Mouse (Mus musculus): ENCODE measurements around the gene Fem1a. TPM values are rescaled to one million over a fixed set of nuclear protein-coding genes. Genes with fewer than 3 reads are reported as not detected.
A peak's percentile ranks its signal among the peaks of the same experiment; 100 is the strongest.

Gene Fem1a
- polyA plus RNA-seq, 1 experiment: 31.0 TPM

DNA sequence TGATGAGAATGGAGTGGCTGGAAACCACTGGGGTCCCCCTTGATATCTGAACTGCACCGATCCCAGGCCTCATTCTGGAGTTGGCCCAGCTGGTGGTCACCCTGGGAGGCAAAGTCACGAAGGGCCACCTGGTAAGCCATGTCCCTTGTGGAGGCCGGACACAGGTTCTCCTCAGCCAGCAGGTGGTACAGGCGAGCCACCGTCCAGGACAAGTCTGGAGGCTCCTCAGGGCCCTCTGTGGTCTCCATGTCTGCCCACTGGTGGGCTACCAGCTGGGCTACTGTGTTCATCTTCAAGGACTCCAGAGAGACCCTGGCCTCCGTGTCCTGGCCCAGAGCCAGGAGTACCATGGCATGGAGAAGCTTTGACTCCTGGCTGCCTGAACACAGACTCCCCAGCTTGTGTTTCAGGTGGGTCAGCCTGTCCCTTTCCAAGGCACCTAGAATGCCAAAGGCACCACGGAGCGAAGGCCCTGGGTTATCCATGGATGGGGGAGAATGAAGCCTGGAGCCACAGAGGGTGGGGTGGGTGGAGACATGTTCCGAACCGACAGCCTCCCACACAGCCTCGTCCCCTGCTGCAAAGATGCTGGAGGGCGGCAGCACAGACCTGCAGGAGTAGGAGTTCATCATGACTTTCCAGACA lies 15.1 kb downstream of the Fem1a start:
- TF ChIP-seq CTCF (IDR thresholded peaks at IDR 0.05; ENCODE audit: borderline replicate concordance, extremely low read depth, insufficient read depth, insufficient read length) (no peak), POLR2A (IDR thresholded peaks at IDR 0.05; ENCODE audit: borderline replicate concordance, extremely low read depth, insufficient read depth, insufficient read length, poor library complexity, severe bottlenecking) (no peak)
- no peak for DNase-seq (ENCODE audit: low read depth)

DNA sequence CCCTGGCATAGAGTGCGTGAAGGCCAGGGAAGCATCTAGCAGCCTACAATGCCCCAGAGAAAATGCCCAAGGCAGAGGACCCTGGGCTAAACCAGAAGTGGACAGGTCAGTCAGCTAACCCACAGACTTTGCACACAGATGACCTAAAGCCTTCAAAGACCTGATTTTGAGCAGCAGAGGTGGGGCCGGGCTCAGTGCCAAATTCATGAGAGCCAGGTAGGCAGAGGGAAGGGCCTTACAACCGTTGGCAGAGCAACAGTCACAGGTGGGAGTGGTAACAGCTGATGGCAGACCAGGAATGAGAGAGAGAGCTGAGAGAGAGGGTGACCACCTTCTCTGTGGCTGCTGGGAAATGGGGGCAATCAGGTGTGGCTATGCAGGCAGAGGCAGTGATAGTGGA lies 16.0 kb downstream of the Fem1a start:
- DNase-seq (ENCODE audit: low read depth): no peak
- no peak for TF ChIP-seq POLR2A (IDR thresholded peaks at IDR 0.05; ENCODE audit: borderline replicate concordance, extremely low read depth, insufficient read depth, insufficient read length, poor library complexity, severe bottlenecking)
- no peak for TF ChIP-seq CTCF (IDR thresholded peaks at IDR 0.05; ENCODE audit: borderline replicate concordance, extremely low read depth, insufficient read depth, insufficient read length)

DNA sequence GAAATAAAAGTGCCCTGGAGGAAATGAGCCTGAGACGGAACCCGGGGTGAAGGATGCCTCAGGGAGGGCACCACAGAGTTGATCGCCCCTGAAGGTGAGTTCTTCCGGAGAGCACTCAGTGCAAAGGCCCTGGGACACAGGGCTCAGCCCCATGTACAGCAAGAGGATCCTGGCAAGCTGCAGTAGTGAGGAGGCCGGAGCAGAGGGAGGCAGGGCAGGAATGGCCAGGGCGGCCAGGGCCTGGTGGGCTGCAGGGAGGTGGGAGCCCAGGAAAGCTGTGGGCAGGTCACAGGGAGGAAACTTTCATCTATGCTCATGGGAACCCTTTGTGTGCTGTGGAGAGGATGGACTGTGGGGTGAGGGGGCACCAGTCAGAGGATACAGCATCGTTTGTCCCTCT lies 16.9 kb downstream of the Fem1a start:
- DNase-seq (ENCODE audit: low read depth): no peak
- no peak for TF ChIP-seq CTCF (IDR thresholded peaks at IDR 0.05; ENCODE audit: borderline replicate concordance, extremely low read depth, insufficient read depth, insufficient read length)
- TF ChIP-seq POLR2A (IDR thresholded peaks at IDR 0.05; ENCODE audit: borderline replicate concordance, extremely low read depth, insufficient read depth, insufficient read length, poor library complexity, severe bottlenecking): no peak

DNA sequence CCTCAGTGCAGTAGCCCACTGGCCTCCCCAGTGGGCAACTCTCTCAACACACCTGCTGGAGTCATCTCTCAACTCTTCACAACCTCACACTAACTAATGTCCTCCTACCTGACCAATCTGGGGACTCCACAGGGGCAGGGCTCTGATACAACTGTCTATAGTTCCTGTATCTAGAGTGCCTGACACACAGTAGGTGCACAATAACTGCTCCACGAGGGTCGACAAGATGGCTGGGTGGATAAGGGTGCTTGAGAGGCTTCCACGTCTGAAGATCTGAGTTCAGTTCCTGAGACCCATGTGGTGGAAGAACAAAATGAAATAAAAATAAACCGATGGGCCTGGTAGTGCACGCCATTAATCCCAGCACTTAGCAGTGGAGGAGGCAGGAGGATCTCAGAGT lies 17.4 kb downstream of the Fem1a start:
- TF ChIP-seq CTCF (IDR thresholded peaks at IDR 0.05; ENCODE audit: borderline replicate concordance, extremely low read depth, insufficient read depth, insufficient read length) (no peak), POLR2A (IDR thresholded peaks at IDR 0.05; ENCODE audit: borderline replicate concordance, extremely low read depth, insufficient read depth, insufficient read length, poor library complexity, severe bottlenecking) (no peak)
- no peak for DNase-seq (ENCODE audit: low read depth)

DNA sequence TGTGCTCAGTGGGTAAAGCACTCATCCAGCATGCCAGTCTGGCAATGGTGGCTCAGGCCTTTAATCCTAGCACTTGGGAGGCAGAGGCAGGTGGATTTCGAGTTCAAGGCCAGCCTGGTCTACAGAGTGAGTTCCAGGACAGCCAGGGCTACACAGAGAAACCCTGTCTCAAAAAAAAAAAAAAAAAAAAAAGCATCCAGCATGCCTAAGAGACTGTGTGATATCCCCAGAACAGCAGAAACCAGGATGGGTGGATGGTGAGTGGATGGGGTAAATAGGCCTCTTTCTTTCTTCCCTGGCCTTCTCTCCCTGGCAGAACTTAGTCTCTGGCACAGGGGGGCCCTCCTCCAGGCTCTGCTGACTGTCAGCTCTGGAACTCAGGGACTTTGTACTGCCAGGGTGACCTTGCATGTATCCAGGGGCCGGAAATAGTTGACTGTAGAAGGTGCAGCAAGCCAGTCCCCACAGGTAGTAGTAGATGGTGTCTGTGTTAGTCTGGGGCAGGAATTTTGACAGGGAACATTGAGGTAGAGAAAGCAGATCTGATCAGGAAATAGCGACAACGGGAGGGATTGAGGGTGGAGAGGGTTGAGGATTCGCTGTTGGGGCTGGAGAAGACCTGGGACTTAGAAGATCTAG lies 19.4 kb downstream of the Fem1a start:
- TF ChIP-seq POLR2A (IDR thresholded peaks at IDR 0.05; ENCODE audit: borderline replicate concordance, extremely low read depth, insufficient read depth, insufficient read length, poor library complexity, severe bottlenecking) (no peak), CTCF (IDR thresholded peaks at IDR 0.05; ENCODE audit: borderline replicate concordance, extremely low read depth, insufficient read depth, insufficient read length) (no peak)
- no peak for DNase-seq (ENCODE audit: low read depth)

DNA sequence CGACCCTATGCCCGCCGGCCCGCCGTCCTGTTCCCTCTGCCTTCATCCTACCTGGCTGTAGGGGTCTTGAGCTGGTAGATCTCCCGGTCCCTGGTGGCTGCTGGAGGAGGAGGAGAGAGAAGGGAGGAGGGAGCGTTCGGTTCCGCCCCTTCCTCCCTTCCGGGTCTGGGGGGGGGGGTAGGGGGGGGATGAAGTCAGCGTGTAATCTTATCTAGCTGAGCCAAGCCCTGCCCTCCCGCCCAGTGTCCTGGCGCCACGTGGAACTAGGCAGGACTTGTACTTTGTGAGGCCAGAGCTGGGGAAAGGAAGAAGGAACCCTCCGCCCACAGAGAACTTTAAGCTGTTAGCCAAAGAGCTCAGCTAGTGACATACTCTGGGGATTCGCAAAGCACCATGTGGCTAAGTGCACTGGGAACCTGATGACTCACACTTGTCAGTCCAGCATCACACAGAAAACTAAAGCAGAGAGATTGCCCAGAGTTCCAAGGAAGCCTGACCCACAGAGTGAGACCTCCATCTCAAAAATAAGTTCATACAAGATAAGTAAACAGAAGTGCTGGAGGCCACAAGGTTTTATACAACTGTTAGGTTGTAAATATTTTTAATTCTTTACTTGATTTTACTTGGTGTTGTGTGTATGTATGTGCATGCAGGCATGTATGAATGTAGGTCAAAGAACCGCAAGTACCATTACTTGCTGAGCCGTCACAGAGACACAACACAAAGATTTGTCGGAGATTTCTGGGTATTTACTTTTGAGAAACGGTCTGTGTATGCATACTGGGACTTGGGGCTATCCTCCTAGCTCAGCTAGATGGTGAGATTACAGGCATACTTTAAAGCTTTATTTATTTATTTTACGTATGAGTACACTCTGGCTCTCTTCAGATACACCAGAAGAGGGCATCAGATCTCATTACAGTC lies 20.3 kb downstream of the Fem1a start, which contains the start of gene Ticam1:
Ticam1 (minus strand) TSS at position 144 of the 924 bp plus-strand sequence.
- peak; percentile 18; the same call in 1 of the 2 replicates for TF ChIP-seq CTCF (IDR thresholded peaks at IDR 0.05; ENCODE audit: borderline replicate concordance, extremely low read depth, insufficient read depth, insufficient read length)
- no peak for TF ChIP-seq POLR2A (IDR thresholded peaks at IDR 0.05; ENCODE audit: borderline replicate concordance, extremely low read depth, insufficient read depth, insufficient read length, poor library complexity, severe bottlenecking)
- DNase-seq (ENCODE audit: low read depth): peak; percentile 94

DNA sequence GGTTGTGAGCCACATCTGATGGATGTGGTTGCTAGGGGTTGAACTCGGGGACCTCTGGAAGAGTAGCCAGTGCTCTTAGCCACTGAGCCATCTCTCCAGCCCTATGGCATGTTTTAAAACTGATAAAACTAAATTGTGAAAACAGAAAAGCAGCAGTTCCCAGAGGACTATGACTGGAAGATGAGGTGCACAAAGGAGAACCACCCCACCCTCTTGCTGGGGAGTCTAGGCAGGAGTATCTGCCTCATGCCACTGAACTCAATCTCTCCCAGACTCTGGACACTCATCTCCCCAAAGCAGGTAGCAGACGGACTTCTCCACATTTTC lies 20.9 kb downstream of the Fem1a start:
- DNase-seq (ENCODE audit: low read depth): no peak
- TF ChIP-seq CTCF (IDR thresholded peaks at IDR 0.05; ENCODE audit: borderline replicate concordance, extremely low read depth, insufficient read depth, insufficient read length) (no peak), POLR2A (IDR thresholded peaks at IDR 0.05; ENCODE audit: borderline replicate concordance, extremely low read depth, insufficient read depth, insufficient read length, poor library complexity, severe bottlenecking) (no peak)

DNA sequence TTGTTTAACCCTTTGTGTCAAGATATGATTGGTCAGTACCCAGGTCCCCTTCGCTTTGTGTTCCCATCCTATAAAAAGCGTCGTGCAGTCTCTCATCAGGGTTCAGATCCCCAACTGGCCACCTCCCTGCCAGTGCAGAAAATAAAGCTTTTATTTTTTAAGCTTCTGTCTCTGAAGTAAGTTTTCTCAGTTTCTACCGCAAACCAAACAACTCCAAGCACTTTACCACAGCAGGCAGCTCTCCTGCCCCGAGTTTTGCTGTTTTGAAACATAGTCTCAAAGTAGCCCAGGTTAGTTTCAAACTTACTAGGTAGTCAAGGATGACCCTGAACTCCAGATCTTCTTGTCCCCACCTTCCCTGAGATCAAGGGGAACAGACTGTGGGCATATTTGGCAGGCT lies 21.7 kb downstream of the Fem1a start:
- no peak for DNase-seq (ENCODE audit: low read depth)
- TF ChIP-seq CTCF (IDR thresholded peaks at IDR 0.05; ENCODE audit: borderline replicate concordance, extremely low read depth, insufficient read depth, insufficient read length): no peak
- no peak for TF ChIP-seq POLR2A (IDR thresholded peaks at IDR 0.05; ENCODE audit: borderline replicate concordance, extremely low read depth, insufficient read depth, insufficient read length, poor library complexity, severe bottlenecking)

DNA sequence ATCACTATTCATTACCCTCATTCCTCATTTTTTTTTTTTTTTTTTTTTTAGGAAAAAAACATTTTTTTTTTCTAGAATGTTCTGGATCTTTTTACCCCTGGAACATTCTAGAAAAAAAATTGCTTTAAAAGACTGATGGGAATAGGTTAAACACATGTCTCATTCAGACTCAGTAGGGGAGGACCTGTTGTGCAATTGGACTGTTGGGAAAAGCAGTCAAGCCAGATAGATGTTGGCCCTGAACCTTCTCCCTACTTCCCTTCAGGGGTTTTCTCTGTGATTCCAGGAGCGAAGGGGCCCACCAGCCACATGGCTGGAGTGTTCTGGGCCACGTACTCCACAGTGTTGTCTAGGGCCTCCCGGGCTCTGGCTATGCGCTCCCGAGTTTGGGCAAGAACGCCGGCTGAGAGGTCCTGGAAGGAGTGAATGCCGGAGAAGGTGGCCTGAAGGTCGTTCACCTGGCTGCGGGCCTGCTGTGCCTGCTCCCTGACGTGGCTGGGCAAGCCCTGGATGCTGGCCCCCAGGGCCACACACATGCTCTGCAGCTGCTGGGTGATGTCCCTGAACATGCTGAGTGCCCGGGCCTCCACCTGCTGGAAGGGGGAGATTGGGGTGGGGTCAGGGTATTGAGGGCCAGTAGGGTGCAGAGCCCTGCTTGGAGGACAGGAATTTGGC lies 23.0 kb downstream of the Fem1a start:
- no peak for DNase-seq (ENCODE audit: low read depth)
- TF ChIP-seq POLR2A (IDR thresholded peaks at IDR 0.05; ENCODE audit: borderline replicate concordance, extremely low read depth, insufficient read depth, insufficient read length, poor library complexity, severe bottlenecking): no peak
- TF ChIP-seq CTCF (IDR thresholded peaks at IDR 0.05; ENCODE audit: borderline replicate concordance, extremely low read depth, insufficient read depth, insufficient read length): no peak

DNA sequence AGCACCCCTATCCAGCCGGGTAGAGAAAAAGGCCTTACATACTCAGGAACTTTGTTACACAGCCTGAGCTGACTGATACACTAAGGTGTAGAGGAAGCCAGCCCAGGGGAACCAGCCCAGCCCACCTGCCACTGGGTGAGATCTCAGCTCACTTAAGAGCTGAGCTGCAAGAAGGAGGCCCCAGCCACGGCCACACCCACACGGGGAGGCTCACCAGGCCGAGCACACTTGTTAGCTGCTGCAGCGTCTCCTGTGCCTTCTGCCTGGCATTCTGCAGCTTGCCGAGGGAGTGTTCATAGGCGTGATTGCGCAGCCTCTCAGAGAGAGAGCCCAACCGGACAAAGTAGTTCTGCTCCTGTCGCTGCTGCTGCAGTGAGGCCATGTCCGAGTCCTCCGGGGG lies 24.6 kb downstream of the Fem1a start:
- no peak for TF ChIP-seq CTCF (IDR thresholded peaks at IDR 0.05; ENCODE audit: borderline replicate concordance, extremely low read depth, insufficient read depth, insufficient read length)
- no peak for TF ChIP-seq POLR2A (IDR thresholded peaks at IDR 0.05; ENCODE audit: borderline replicate concordance, extremely low read depth, insufficient read depth, insufficient read length, poor library complexity, severe bottlenecking)

DNA sequence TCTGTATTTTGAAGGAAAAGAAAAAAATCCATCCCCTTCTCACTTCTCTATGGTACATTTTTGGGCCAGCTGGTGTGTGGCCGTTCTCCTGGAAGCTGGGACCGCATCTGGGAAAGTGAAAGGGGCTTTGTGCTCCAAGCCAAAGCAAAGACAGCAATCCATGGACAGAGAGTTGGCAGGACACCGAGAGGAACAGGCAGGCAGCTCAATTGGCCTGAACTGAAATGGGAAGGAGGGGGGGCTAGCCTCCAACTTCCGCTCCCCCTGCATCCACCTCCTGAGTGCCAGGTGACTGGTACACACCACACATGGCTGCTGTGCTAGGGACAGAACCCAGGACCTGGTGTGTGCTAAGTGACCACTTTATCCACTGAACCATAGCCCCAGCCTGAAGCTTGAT lies 26.2 kb downstream of the Fem1a start:
- no peak for DNase-seq (ENCODE audit: low read depth)
- TF ChIP-seq CTCF (IDR thresholded peaks at IDR 0.05; ENCODE audit: borderline replicate concordance, extremely low read depth, insufficient read depth, insufficient read length) (no peak), POLR2A (IDR thresholded peaks at IDR 0.05; ENCODE audit: borderline replicate concordance, extremely low read depth, insufficient read depth, insufficient read length, poor library complexity, severe bottlenecking) (no peak)

More for the DNA sequence above, 24.6 kb downstream of the Fem1a start:
- no peak for DNase-seq (ENCODE audit: low read depth)

Measured in brain, embryonic 14.5 days (tissue).